Mouse (Mus musculus) natural killer cell, adult 2 months (primary cell): ENCODE measurements around the gene Chac1.

Source experiments
- DNase-seq, 2 experiments: peaks; one replicate each; pipeline ENCODE4 v3.0.0; 2022; ENCODE audit warnings: low spot score in 2 of 2

Gene Chac1

GRCm38 (mm10) chr2:119327942-119328526, 23.0 kb upstream of the Chac1 start:
- DNase-seq: no peak

- no peak for DNase-seq
Observed at GRCm38 (mm10) chr2:119328546-119328945, 22.5 kb upstream of the Chac1 start.

GRCm38 (mm10) chr2:119329123-119329817, 21.8 kb upstream of the Chac1 start:
- no peak for DNase-seq

- DNase-seq: no peak
Observed at GRCm38 (mm10) chr2:119330795-119331194, 20.2 kb upstream of the Chac1 start.

- no peak for DNase-seq
Observed at GRCm38 (mm10) chr2:119332177-119332661, 18.8 kb upstream of the Chac1 start.

GRCm38 (mm10) chr2:119334135-119334534, 16.9 kb upstream of the Chac1 start:
- DNase-seq: no peak

GRCm38 (mm10) chr2:119334964-119335525, 16.0 kb upstream of the Chac1 start:
- DNase-seq: no peak

- no peak for DNase-seq
Observed at GRCm38 (mm10) chr2:119335535-119335934, 15.5 kb upstream of the Chac1 start.

GRCm38 (mm10) chr2:119336002-119336401, 15.0 kb upstream of the Chac1 start:
- no peak for DNase-seq

- no peak for DNase-seq
Observed at GRCm38 (mm10) chr2:119336470-119336869, 14.6 kb upstream of the Chac1 start.

- DNase-seq: peak; percentile 68 to 79
Observed at GRCm38 (mm10) chr2:119337425-119338265, 13.4 kb upstream of the Chac1 start.

- no peak for DNase-seq
Observed at GRCm38 (mm10) chr2:119344537-119345138, 6.4 kb upstream of the Chac1 start.

- DNase-seq: no peak
Observed at GRCm38 (mm10) chr2:119353707-119354106, 2.7 kb downstream of the Chac1 start.

- DNase-seq: no peak
Observed at GRCm38 (mm10) chr2:119355089-119355488, 4.1 kb downstream of the Chac1 start.

GRCm38 (mm10) chr2:119355651-119356050, 4.6 kb downstream of the Chac1 start:
- DNase-seq: no peak

- DNase-seq: no peak
Observed at GRCm38 (mm10) chr2:119356310-119356709, 5.3 kb downstream of the Chac1 start.

GRCm38 (mm10) chr2:119356805-119357204, 5.8 kb downstream of the Chac1 start:
- DNase-seq: no peak

GRCm38 (mm10) chr2:119358249-119358648, 7.2 kb downstream of the Chac1 start:
- no peak for DNase-seq

GRCm38 (mm10) chr2:119359721-119360291, 8.8 kb downstream of the Chac1 start:
- no peak for DNase-seq

GRCm38 (mm10) chr2:119364969-119365368, 13.9 kb downstream of the Chac1 start:
- DNase-seq: no peak

GRCm38 (mm10) chr2:119367346-119367745, 16.3 kb downstream of the Chac1 start:
- no peak for DNase-seq
